Mouse (Mus musculus) right cerebral cortex, postnatal 4 days (tissue): ENCODE measurements around the gene Cphx2.
"Not testable (repeated sequence)": the region's sequence is repeated elsewhere in the genome, so short reads cannot be mapped to it uniquely, and the experiment has no call there.

Experiments used
- DNase-seq: peaks from one replicate; pipeline ENCODE4 v3.0.0-alpha.2; 2022

Gene Cphx2

GRCm38 (mm10) chr14:26081216-26081615, at the start of gene Cphx2:
Gene Cphx2, plus strand, starts transcription at chr14:26081516.
- not testable (repeated sequence) for DNase-seq

GRCm38 (mm10) chr14:26034364-26034763, 47.0 kb upstream of the Cphx2 start:
- DNase-seq: not testable (repeated sequence)

- DNase-seq: not testable (repeated sequence)
These were observed 45.9 kb upstream of the Cphx2 start for GRCm38 (mm10) chr14:26035439-26035838.

- DNase-seq: not testable (repeated sequence)
These were observed 38.7 kb upstream of the Cphx2 start, which contains the start of gene Gm9780 for GRCm38 (mm10) chr14:26042611-26043010. Gene Gm9780, minus strand, starts transcription at chr14:26042711.

GRCm38 (mm10) chr14:26045007-26045406, 36.3 kb upstream of the Cphx2 start:
- DNase-seq: not testable (repeated sequence)

- DNase-seq: not testable (repeated sequence)
These were observed 34.3 kb upstream of the Cphx2 start for GRCm38 (mm10) chr14:26047026-26047425.

GRCm38 (mm10) chr14:26048767-26049166, 32.5 kb upstream of the Cphx2 start:
- not testable (repeated sequence) for DNase-seq

- not testable (repeated sequence) for DNase-seq
These were observed 23.1 kb upstream of the Cphx2 start for GRCm38 (mm10) chr14:26058184-26058583.

GRCm38 (mm10) chr14:26059362-26059761, 22.0 kb upstream of the Cphx2 start:
- DNase-seq: not testable (repeated sequence)

- not testable (repeated sequence) for DNase-seq
These were observed 14.6 kb upstream of the Cphx2 start for GRCm38 (mm10) chr14:26066574-26067324.

- DNase-seq: not testable (repeated sequence)
These were observed 14.0 kb upstream of the Cphx2 start, which contains the start of gene Tmem254c for GRCm38 (mm10) chr14:26067325-26067633. Gene Tmem254c, minus strand, starts transcription at chr14:26067355.

- DNase-seq: not testable (repeated sequence)
These were observed 4.5 kb upstream of the Cphx2 start for GRCm38 (mm10) chr14:26076620-26077390.

GRCm38 (mm10) chr14:26081997-26082396, 681 bp downstream of the Cphx2 start, which contains the start of gene Cphx3:
Gene Cphx3, plus strand, starts transcription at chr14:26082297.
- not testable (repeated sequence) for DNase-seq

GRCm38 (mm10) chr14:26097622-26098021, 16.3 kb downstream of the Cphx2 start:
- DNase-seq: not testable (repeated sequence)

GRCm38 (mm10) chr14:26118150-26118549, 36.8 kb downstream of the Cphx2 start, which contains the start of gene Duxbl2:
Gene Duxbl2, plus strand, starts transcription at chr14:26118349.
- not testable (repeated sequence) for DNase-seq

- not testable (repeated sequence) for DNase-seq
These were observed 37.3 kb downstream of the Cphx2 start for GRCm38 (mm10) chr14:26118550-26119000.

- not testable (repeated sequence) for DNase-seq
These were observed 37.8 kb downstream of the Cphx2 start for GRCm38 (mm10) chr14:26119095-26119494.
